Comparison of ENCODE assay signal across 7 mouse cellular contexts in genomic region chr7:90150311-90150710, GRCm38 (mm10). TPM values are rescaled to one million over a fixed set of nuclear protein-coding genes. Genes with fewer than 3 reads are reported as not detected.
A peak's percentile ranks its signal among the peaks of the same experiment; 100 is the strongest.
DNase-seq lines count a peak whose midpoint lies in the region; ATAC-seq and TF ChIP-seq lines count a peak whose summit lies in the region.

No protein-coding gene starts in this region.

- ATAC-seq in activated CD4-positive, CD25-positive, alpha-beta regulatory T cell, adult 4 months: peak; percentile 55
- ATAC-seq in kidney, embryonic 14.5 days (ENCODE audit: low FRiP score, low TSS enrichment): peak; percentile 84; the same call in 1 of the 2 replicates

- TF ChIP-seq CTCF in ES-Bruce4 (IDR thresholded peaks at IDR 0.05; ENCODE audit: low read depth, low read length): peak; percentile 60

- H3K4me2 ChIP-seq in kidney, embryonic 14.5 days (replicated peaks; ENCODE audit: low read depth, low read length): no peak overlapping the region

- H3K4me3 ChIP-seq in ES-Bruce4 (ENCODE audit: low read depth, low read length): no peak overlapping the region
- H3K4me3 ChIP-seq in heart, embryonic 10.5 days: no peak overlapping the region
- H3K4me3 ChIP-seq in kidney, embryonic 14.5 days (ENCODE audit: low read length): no peak overlapping the region

- H3K9ac ChIP-seq in ES-Bruce4 (ENCODE audit: low read depth, poor library complexity, severe bottlenecking): no peak overlapping the region
- no peak overlapping the region for H3K9ac ChIP-seq in kidney, embryonic 14.5 days (ENCODE audit: low read depth, low read length)

- no peaks in the 10 kb centered on the region for H3K9me3 ChIP-seq in ES-Bruce4 (replicated peaks; ENCODE audit: control insufficient read depth, insufficient read depth, low read length, poor library complexity, severe bottlenecking)
- H3K9me3 ChIP-seq in heart, embryonic 10.5 days: no peaks in the 10 kb centered on the region
- H3K9me3 ChIP-seq in kidney, embryonic 14.5 days (ENCODE audit: control insufficient read depth, low read length): no peaks in the 10 kb centered on the region

- TF ChIP-seq POLR2A in ES-Bruce4 (IDR thresholded peaks at IDR 0.05; ENCODE audit: insufficient read depth, low read length): no peak

- no peak for TF ChIP-seq EP300 in ES-Bruce4 (IDR thresholded peaks at IDR 0.05; ENCODE audit: insufficient read depth, low read depth, low read length)

- WGBS in heart, embryonic 10.5 days: 40% methylated on average over 2 of the region's 2 CpGs
- WGBS in kidney, embryonic 14.5 days: 42% methylated on average over 2 of the region's 2 CpGs

- peaks cover 4% of the 10 kb centered on the region for H3K36me3 ChIP-seq in ES-Bruce4 (ENCODE audit: control insufficient read depth, insufficient read depth, low read length, poor library complexity, severe bottlenecking)
- H3K36me3 ChIP-seq in heart, embryonic 10.5 days: no peaks in the 10 kb centered on the region
- no peaks in the 10 kb centered on the region for H3K36me3 ChIP-seq in kidney, embryonic 14.5 days (ENCODE audit: control insufficient read depth, insufficient read depth, low read length)

- no peaks in the 10 kb centered on the region for H3K27me3 ChIP-seq in ES-Bruce4 (ENCODE audit: control insufficient read depth, insufficient read depth, low read length, poor library complexity, severe bottlenecking)
- no peaks in the 10 kb centered on the region for H3K27me3 ChIP-seq in heart, embryonic 10.5 days (ENCODE audit: insufficient read depth, poor library complexity, severe bottlenecking)
- no peaks in the 10 kb centered on the region for H3K27me3 ChIP-seq in kidney, embryonic 14.5 days (ENCODE audit: control insufficient read depth, insufficient read depth, low read length)

- H3K27ac ChIP-seq in ES-Bruce4 (ENCODE audit: insufficient read depth, low read length): no peak overlapping the region
- H3K27ac ChIP-seq in heart, embryonic 10.5 days: no peak overlapping the region
- H3K27ac ChIP-seq in kidney, embryonic 14.5 days (ENCODE audit: low read depth, low read length): no peak overlapping the region

- no peaks in the 10 kb centered on the region for H3K4me1 ChIP-seq in ES-Bruce4 (ENCODE audit: control insufficient read depth, insufficient read depth, low read length)
- H3K4me1 ChIP-seq in heart, embryonic 10.5 days: peaks cover 34% of the 10 kb centered on the region
- peaks cover 10% of the 10 kb centered on the region; the same call in 1 of the 2 replicates for H3K4me1 ChIP-seq in kidney, embryonic 14.5 days (ENCODE audit: control insufficient read depth, insufficient read depth, low read length)

- peak; percentile 70 for DNase-seq in embryo, embryonic 10 days (ENCODE audit: low spot score)
- peak; percentile 80 for DNase-seq in heart, embryonic 10.5 days (ENCODE audit: low spot score)
- peak; percentile 72 for DNase-seq in lung, postnatal 14 days
- peak; percentile 38 for DNase-seq in retina, postnatal 7 days (ENCODE audit: low read depth, low spot score)

RNA-seq across cellular contexts. Expression of gene Picalm, which starts 20.3 kb away (rescaled TPM):
- 175 and 177 TPM in 2 replicates for polyA plus RNA-seq in ES-Bruce4 (2011; ENCODE audit: insufficient read depth, insufficient read length, low read depth, missing spikeins)
- 10 to 100 TPM; 49.7 to 85.7 TPM for polyA plus RNA-seq in activated CD4-positive, CD25-positive, alpha-beta regulatory T cell, adult 4 months (2017; shearing (Covaris generic))
- polyA plus RNA-seq in heart, embryonic 10.5 days (2016; fragmentation: Nextera tagmentation; extraction: Ambion mirVana): 29.5 and 29.8 TPM in 2 replicates
- 47.9 and 52.1 TPM in 2 replicates for polyA plus RNA-seq in kidney, embryonic 14.5 days (2014; fragmentation: Nextera tagmentation; extraction: Ambion mirVana)
